Mouse (Mus musculus): ENCODE measurements around the gene Rexo1.
A peak's percentile ranks its signal among the peaks of the same experiment; 100 is the strongest.

DNA sequence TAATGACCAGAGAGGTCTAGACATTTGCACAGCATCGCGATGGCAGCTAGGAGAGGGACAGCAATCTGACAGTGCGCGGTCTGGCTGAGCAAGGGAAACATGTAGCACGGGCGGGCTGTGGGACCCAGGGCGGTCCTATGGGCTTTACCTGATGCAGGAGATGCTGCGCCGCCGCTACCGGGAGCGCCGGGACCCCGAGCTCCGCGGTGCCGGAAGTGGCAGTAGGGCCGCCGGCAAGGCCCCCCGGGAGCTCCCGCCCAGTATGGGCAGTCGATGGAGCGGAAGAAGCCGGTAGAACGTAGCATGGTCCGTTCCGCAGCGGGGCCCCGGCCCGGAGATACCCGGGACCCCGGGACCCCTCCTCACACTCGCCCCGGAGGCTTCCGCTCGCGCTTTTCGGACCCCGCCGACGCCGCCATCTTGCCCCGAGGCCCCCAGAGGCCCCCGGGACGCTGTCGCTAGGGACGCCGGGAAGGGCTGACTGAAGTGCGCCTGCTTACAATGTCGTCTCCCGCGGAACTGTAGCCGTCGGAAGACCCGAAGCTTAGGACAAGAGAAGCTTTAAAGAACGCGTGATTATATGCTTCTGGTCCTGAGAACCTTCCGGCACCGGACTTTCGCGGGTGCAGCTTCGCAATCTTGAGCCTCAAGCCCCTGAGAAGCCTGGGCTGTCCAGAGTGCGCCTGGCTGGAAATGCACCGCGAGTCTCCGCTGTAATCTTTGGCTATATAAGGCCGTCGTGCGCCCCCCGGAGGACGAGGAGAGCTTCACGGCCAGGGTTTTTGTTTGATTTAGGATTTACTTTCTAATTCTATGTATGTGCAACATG lies at the start of gene Rexo1:
- TF ChIP-seq CTCF (IDR thresholded peaks at IDR 0.05; ENCODE audit: low read depth, low read length), result 0 out of 2 replicates have a peak, but pooled peaks have one; percentile 38
- no peak for TF ChIP-seq POLR2AphosphoS5 (IDR thresholded peaks at IDR 0.05; ENCODE audit: insufficient replicate concordance, low read depth, low read length)
- TF ChIP-seq TAL1 (conservative IDR thresholded peaks at IDR 0.05; ENCODE audit: low read depth, low read length), result no peak
- TF ChIP-seq GATA1 (IDR thresholded peaks at IDR 0.05; ENCODE audit: borderline replicate concordance, low read length), result no peak
- TF ChIP-seq GATA2 (IDR thresholded peaks at IDR 0.05; ENCODE audit: borderline replicate concordance, low read depth, low read length), result no peak

Measured in G1E (cell line).